Mouse (Mus musculus) neural tube, embryonic 11.5 days (tissue): ENCODE results near the gene Slc44a1. TPM values are rescaled to one million over a fixed set of nuclear protein-coding genes. Genes with fewer than 3 reads are reported as not detected.
A peak's percentile ranks its signal among the peaks of the same experiment; 100 is the strongest.

Experiments used
- ATAC-seq: fragments of 200-750 bp; cut with Nextera tagmentation; 2 replicates; pipeline ENCODE4 v1.8.0; 2017; ENCODE audit warnings: moderate number of reproducible peaks, mild to moderate bottlenecking, moderate TSS enrichment, moderate library complexity; ENCODE audit not compliant: insufficient read depth, low FRiP score, low TSS enrichment
- DNase-seq: peaks from one replicate; pipeline ENCODE4 v3.0.0-alpha.2; 2015; ENCODE audit warnings: low spot score
- H3K27ac ChIP-seq: fragments of 300-500 bp; sonication (generic); 2 replicates; pipeline ENCODE4 v1.5.1; 2014; ENCODE audit warnings: low read depth, mild to moderate bottlenecking, low read length
- H3K27me3 ChIP-seq: fragments of 300-500 bp; sonication (generic); 2 replicates; pipeline ENCODE4 v1.6.1; 2014; ENCODE audit warnings: mild to moderate bottlenecking, low read length, mixed read lengths; ENCODE audit not compliant: control insufficient read depth, insufficient read depth
- H3K36me3 ChIP-seq: fragments of 300-500 bp; sonication (generic); 2 replicates; pipeline ENCODE4 v1.6.1; 2014; ENCODE audit warnings: mild to moderate bottlenecking, low read length, moderate library complexity, mixed read lengths; ENCODE audit not compliant: control insufficient read depth, insufficient read depth
- H3K4me1 ChIP-seq: fragments of 300-500 bp; sonication (generic); 2 replicates; pipeline ENCODE4 v1.6.1; 2014; ENCODE audit warnings: low read length, mixed read lengths; ENCODE audit not compliant: control insufficient read depth, insufficient read depth
- H3K4me2 ChIP-seq: fragments of 300-500 bp; sonication (generic); 2 replicates; pipeline ENCODE4 v1.6.1; 2014; ENCODE audit warnings: low read depth, mild to moderate bottlenecking, moderate library complexity
- H3K4me3 ChIP-seq: fragments of 300-500 bp; sonication (generic); 2 replicates; pipeline ENCODE4 v1.5.1; 2014; ENCODE audit warnings: low read depth, low read length
- H3K9ac ChIP-seq: fragments of 300-500 bp; sonication (generic); 2 replicates; pipeline ENCODE4 v1.6.1; 2014; ENCODE audit warnings: mild to moderate bottlenecking, low read length
- H3K9me3 ChIP-seq: fragments of 300-500 bp; sonication (generic); 2 replicates; pipeline ENCODE4 v1.6.1; 2016; ENCODE audit warnings: low read length; ENCODE audit not compliant: control insufficient read depth
- WGBS: fragments of 180-500 bp; shearing (Covaris S2); extraction: QIAGEN DNeasy Blood & Tissue Kit; methylation state at CpG from one replicate; pipeline ENCODE4 v1.1.7; 2014; 5-methylcytosine and 5-hydroxymethylcytosine counted together
- polyA plus RNA-seq: library from polyadenylated mRNA; unstranded; fragments of >200 nt; fragmentation: Nextera tagmentation; extraction: Ambion mirVana; gene quantifications from 2 replicates; pipeline ENCODE4 v1.2.1, GENCODE M21; 2014

Slc44a1 gene
- polyA plus RNA-seq, 1 experiment from 2014 or later = 21.7 TPM

GRCm38 (mm10) chr4:53630963-53631315 is 190.7 kb downstream of the Slc44a1 start:
- H3K36me3 ChIP-seq = no peaks in the 10 kb centered on the region
- H3K9ac ChIP-seq = peak overlapping the region; percentile 95
- ATAC-seq (peak; percentile 46), DNase-seq (no peak)
- H3K4me3 ChIP-seq = peak overlapping the region; percentile 84
- H3K9me3 ChIP-seq = no peaks in the 10 kb centered on the region
- peaks cover 6% of the 10 kb centered on the region; the same call in 1 of the 2 replicates for H3K4me1 ChIP-seq
- WGBS = 7% methylated on average over 12 of the region's 12 CpGs
- peak overlapping the region; percentile 88; the same call in 1 of the 2 replicates for H3K27ac ChIP-seq
- H3K27me3 ChIP-seq = no peaks in the 10 kb centered on the region
- peak overlapping the region; percentile 70 for H3K4me2 ChIP-seq

- ATAC-seq (peak; percentile 94), DNase-seq (peak; percentile 90)
- Histone ChIP-seq H3K9ac (peak within 1 kb of the TSS; percentile 95), H3K4me3 (peak within 1 kb of the TSS; percentile 84), H3K27ac (peak within 1 kb of the TSS; percentile 88), H3K4me1 (peaks cover 6% of the 10 kb centered on the region; the same call in 1 of the 2 replicates), H3K9me3 (no peaks in the 10 kb centered on the region), H3K27me3 (no peaks in the 10 kb centered on the region), H3K36me3 (no peaks in the 10 kb centered on the region), H3K4me2 (peak within 1 kb of the TSS; percentile 70)
- 0% methylated on average over 54 of the region's 88 CpGs for WGBS
These were observed 191.2 kb downstream of the Slc44a1 start, which contains the start of gene Fsd1l for GRCm38 (mm10) chr4:53631316-53632010. TSS of gene Fsd1l (plus strand) at chr4:53631471.

GRCm38 (mm10) chr4:53632011-53632349 is 191.8 kb downstream of the Slc44a1 start:
- H3K27me3 ChIP-seq = no peaks in the 10 kb centered on the region
- peak overlapping the region; percentile 70 for H3K4me2 ChIP-seq
- peak overlapping the region; percentile 95 for H3K9ac ChIP-seq
- DNase-seq (no peak), ATAC-seq (no peak)
- WGBS = 2% methylated on average over 5 of the region's 5 CpGs
- H3K9me3 ChIP-seq = no peaks in the 10 kb centered on the region
- peak overlapping the region; percentile 84 for H3K4me3 ChIP-seq
- H3K36me3 ChIP-seq = no peaks in the 10 kb centered on the region
- peaks cover 6% of the 10 kb centered on the region; the same call in 1 of the 2 replicates for H3K4me1 ChIP-seq
- peak overlapping the region; percentile 88 for H3K27ac ChIP-seq

GRCm38 (mm10) chr4:53635336-53635735 is 195.1 kb downstream of the Slc44a1 start:
- ATAC-seq (no peak), DNase-seq (no peak)
- H3K9me3 ChIP-seq = no peaks in the 10 kb centered on the region
- no peak overlapping the region for H3K27ac ChIP-seq
- no peak overlapping the region for H3K9ac ChIP-seq
- H3K4me2 ChIP-seq = no peak overlapping the region
- H3K4me1 ChIP-seq = peaks cover 6% of the 10 kb centered on the region; the same call in 1 of the 2 replicates
- WGBS = 83% methylated on average over 3 of the region's 3 CpGs
- no peak overlapping the region for H3K4me3 ChIP-seq
- H3K36me3 ChIP-seq = no peaks in the 10 kb centered on the region
- no peaks in the 10 kb centered on the region for H3K27me3 ChIP-seq

- no peak for ATAC-seq
- no peaks in the 10 kb centered on the region for H3K9me3 ChIP-seq
- H3K4me2 ChIP-seq = no peak overlapping the region
- H3K36me3 ChIP-seq = no peaks in the 10 kb centered on the region
- no peaks in the 10 kb centered on the region for H3K27me3 ChIP-seq
- H3K4me1 ChIP-seq = peaks cover 6% of the 10 kb centered on the region; the same call in 1 of the 2 replicates
- WGBS = 67% methylated on average over 7 of the region's 7 CpGs
- no peak overlapping the region for H3K9ac ChIP-seq
- no peak for DNase-seq
- no peak overlapping the region for H3K27ac ChIP-seq
- no peak overlapping the region for H3K4me3 ChIP-seq
These were observed 197.2 kb downstream of the Slc44a1 start for GRCm38 (mm10) chr4:53637269-53637909.

- Histone ChIP-seq H3K36me3 (no peaks in the 10 kb centered on the region), H3K27ac (no peak overlapping the region), H3K27me3 (no peaks in the 10 kb centered on the region), H3K4me1 (0 out of 2 replicates have a peak, but pooled peaks cover 3% of the 10 kb centered on the region), H3K4me2 (no peak overlapping the region), H3K9me3 (no peaks in the 10 kb centered on the region), H3K9ac (no peak overlapping the region), H3K4me3 (no peak overlapping the region)
- ATAC-seq (no peak), DNase-seq (no peak)
- 91% methylated on average over 7 of the region's 7 CpGs for WGBS
These were observed 198.4 kb downstream of the Slc44a1 start for GRCm38 (mm10) chr4:53638549-53639123.

- no peak for ATAC-seq
These were observed 217.8 kb downstream of the Slc44a1 start for GRCm38 (mm10) chr4:53658029-53658428.

GRCm38 (mm10) chr4:53660711-53661110 is 220.5 kb downstream of the Slc44a1 start:
- H3K9ac ChIP-seq = no peak overlapping the region
- ATAC-seq (no peak), DNase-seq (no peak)
- no peak overlapping the region for H3K4me3 ChIP-seq
- no peaks in the 10 kb centered on the region for H3K9me3 ChIP-seq
- H3K4me2 ChIP-seq = no peak overlapping the region
- peaks cover 2% of the 10 kb centered on the region; the same call in 1 of the 2 replicates for H3K36me3 ChIP-seq
- H3K27me3 ChIP-seq = no peaks in the 10 kb centered on the region
- H3K27ac ChIP-seq = no peak overlapping the region
- no peaks in the 10 kb centered on the region for H3K4me1 ChIP-seq

More at GRCm38 (mm10) chr4:53658029-53658428, 217.8 kb downstream of the Slc44a1 start:
- no peak overlapping the region for H3K4me3 ChIP-seq
- peaks cover 4% of the 10 kb centered on the region; the same call in 1 of the 2 replicates for H3K36me3 ChIP-seq
- DNase-seq = no peak
- H3K9ac ChIP-seq = no peak overlapping the region
- no peaks in the 10 kb centered on the region for H3K4me1 ChIP-seq
- H3K27me3 ChIP-seq = no peaks in the 10 kb centered on the region
- H3K27ac ChIP-seq = no peak overlapping the region
- no peaks in the 10 kb centered on the region for H3K9me3 ChIP-seq
- 64% methylated on average over 3 of the region's 3 CpGs for WGBS
- H3K4me2 ChIP-seq = no peak overlapping the region
